Mouse (Mus musculus): ENCODE results near the gene Clmn. TPM values are rescaled to one million over a fixed set of nuclear protein-coding genes. Genes with fewer than 3 reads are reported as not detected.
"Not testable (repeated sequence)": the region's sequence is repeated elsewhere in the genome, so short reads cannot be mapped to it uniquely, and the experiment has no call there.

Clmn gene
- total and polyA plus RNA-seq, 3 experiments = 1.0 to 3.2 (median 2.5) TPM

DNA sequence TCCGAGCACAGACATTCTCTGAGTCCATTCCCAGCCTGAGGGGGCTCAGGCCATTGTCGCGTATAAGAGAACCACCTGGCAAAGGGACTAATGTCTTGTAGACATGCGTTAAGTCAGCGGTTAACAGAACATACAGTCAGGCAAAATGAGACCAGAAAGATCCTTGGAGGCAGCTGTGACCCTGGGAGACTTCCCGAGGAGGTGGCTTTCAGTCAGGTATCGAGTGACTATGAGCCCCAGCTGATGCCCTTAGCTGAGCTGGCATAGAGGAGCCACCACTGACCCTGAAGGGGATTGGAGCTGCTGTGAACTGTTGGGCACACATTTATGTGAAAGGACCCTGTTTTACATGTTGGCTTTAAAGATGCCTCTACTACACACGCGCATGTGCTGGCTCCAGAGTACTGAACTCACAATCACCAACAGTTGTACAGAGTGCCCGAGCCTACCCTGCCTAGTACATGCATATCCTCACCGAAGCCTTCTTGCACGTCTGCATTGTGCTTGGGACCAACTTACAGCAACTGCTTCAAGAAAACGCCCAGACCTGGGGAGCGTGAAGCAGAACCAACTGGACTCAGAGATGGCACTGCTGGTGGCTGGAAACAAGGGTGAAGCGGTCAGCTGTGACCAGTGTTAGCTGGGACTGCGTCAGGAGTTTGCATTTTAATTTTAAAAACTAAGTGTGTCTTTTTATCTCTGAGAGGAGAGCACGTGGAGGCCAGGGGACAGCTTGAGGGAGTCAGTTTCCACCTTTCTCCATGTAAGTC lies 34.0 kb downstream of the Clmn start:
- no peak for DNase-seq
- Histone ChIP-seq H3K27ac (peak overlapping the region; percentile 83), H3K79me2 (replicated peaks; ENCODE audit: control insufficient read depth, insufficient read depth, low read length) (no peaks in the 10 kb centered on the region), H3K27me3 (ENCODE audit: control insufficient read depth, insufficient read depth, low read length) (no peaks in the 10 kb centered on the region), H3K9ac (ENCODE audit: low read depth, low read length) (no peak overlapping the region), H3K4me3 (no peak overlapping the region), H3K36me3 (ENCODE audit: control insufficient read depth, insufficient read depth, low read length) (no peaks in the 10 kb centered on the region), H3K4me1 (ENCODE audit: control insufficient read depth, insufficient read depth, low read length) (peaks cover 8% of the 10 kb centered on the region)
- intact Hi-C loops (cut with DNase I) = loop anchor here (5.0 kb wide), 1 partner anchor 64 kb away; no protein-coding TSS in a partner anchor
- TF ChIP-seq CTCF (IDR thresholded peaks at IDR 0.05) (no peak), POLR2A (IDR thresholded peaks at IDR 0.05; ENCODE audit: insufficient read depth, low read depth, low read length) (no peak), EP300 (IDR thresholded peaks at IDR 0.05; ENCODE audit: insufficient read depth, low read depth, low read length) (no peak)
- 86% methylated on average over 17 of the region's 17 CpGs for WGBS

- no peaks in the 10 kb centered on the region for H3K36me3 ChIP-seq (ENCODE audit: control insufficient read depth, insufficient read depth, low read length)
- no peaks in the 10 kb centered on the region for H3K79me2 ChIP-seq (replicated peaks; ENCODE audit: control insufficient read depth, insufficient read depth, low read length)
- H3K4me3 ChIP-seq = no peak overlapping the region
- no peak overlapping the region for H3K9ac ChIP-seq (ENCODE audit: low read depth, low read length)
- H3K4me1 ChIP-seq (ENCODE audit: control insufficient read depth, insufficient read depth, low read length) = peaks cover 8% of the 10 kb centered on the region
- 66% methylated on average over 7 of the region's 7 CpGs for WGBS
- DNase-seq = no peak
- no peaks in the 10 kb centered on the region for H3K27me3 ChIP-seq (ENCODE audit: control insufficient read depth, insufficient read depth, low read length)
- intact Hi-C loops (cut with DNase I) = loop anchor here (5.0 kb wide), 1 partner anchor 63 kb away; no protein-coding TSS in a partner anchor
- TF ChIP-seq EP300 (IDR thresholded peaks at IDR 0.05; ENCODE audit: insufficient read depth, low read depth, low read length) = no peak
- no peak for TF ChIP-seq POLR2A (IDR thresholded peaks at IDR 0.05; ENCODE audit: insufficient read depth, low read depth, low read length)
- TF ChIP-seq CTCF (IDR thresholded peaks at IDR 0.05) = no peak
- peak overlapping the region; percentile 83 for H3K27ac ChIP-seq
Observed at GRCm38 (mm10) chr12:104830283-104830639, 34.6 kb downstream of the Clmn start.

DNA sequence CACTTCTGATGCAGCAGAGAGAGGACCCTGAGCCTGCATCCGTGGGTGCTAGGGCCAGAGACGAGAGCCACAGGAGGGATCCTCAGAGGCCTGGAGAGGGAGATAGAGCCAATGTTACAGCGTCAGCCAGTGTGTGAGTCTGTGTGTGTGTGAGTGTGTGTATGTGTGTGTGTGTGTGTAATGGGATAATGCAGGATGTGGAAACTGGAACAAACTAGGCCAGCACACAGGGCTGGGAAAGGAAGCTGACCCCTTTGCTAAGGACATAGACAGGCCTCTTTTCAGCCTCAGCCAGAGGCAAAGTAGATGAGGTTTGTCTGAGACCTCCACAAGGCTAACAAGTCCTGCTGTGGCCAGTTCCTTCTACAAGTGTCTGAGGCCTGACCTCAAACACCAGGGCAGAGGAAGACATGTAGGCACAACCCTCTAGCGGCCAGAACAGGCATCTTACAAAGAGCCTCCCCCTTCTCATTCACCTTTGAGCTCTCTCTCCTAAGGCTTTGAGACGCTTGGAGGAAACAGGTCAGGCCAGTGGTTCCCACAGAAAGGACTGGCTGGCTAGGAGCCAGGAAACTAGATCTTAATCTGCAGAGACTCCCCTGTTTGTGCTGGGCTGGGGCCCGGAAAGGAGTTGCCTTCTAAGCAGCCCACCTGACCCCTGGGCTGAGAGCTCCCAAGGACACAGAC lies 35.1 kb downstream of the Clmn start:
- H3K9ac ChIP-seq (ENCODE audit: low read depth, low read length) = peak overlapping the region; percentile 50; the same call in 1 of the 2 replicates
- peak; percentile 63 to 79 for DNase-seq
- H3K4me3 ChIP-seq = no peak overlapping the region
- TF ChIP-seq POLR2A (IDR thresholded peaks at IDR 0.05; ENCODE audit: insufficient read depth, low read depth, low read length) = no peak
- TF ChIP-seq EP300 (IDR thresholded peaks at IDR 0.05; ENCODE audit: insufficient read depth, low read depth, low read length) = peak; percentile 72
- peak; percentile 71 for TF ChIP-seq CTCF (IDR thresholded peaks at IDR 0.05)
- intact Hi-C loops (cut with DNase I) = loop anchor here (5.0 kb wide), 1 partner anchor 62 kb away; no protein-coding TSS in a partner anchor
- no peaks in the 10 kb centered on the region for H3K27me3 ChIP-seq (ENCODE audit: control insufficient read depth, insufficient read depth, low read length)
- 31% methylated on average over 6 of the region's 6 CpGs for WGBS
- no peaks in the 10 kb centered on the region for H3K36me3 ChIP-seq (ENCODE audit: control insufficient read depth, insufficient read depth, low read length)
- no peaks in the 10 kb centered on the region for H3K79me2 ChIP-seq (replicated peaks; ENCODE audit: control insufficient read depth, insufficient read depth, low read length)
- peak overlapping the region; percentile 83 for H3K27ac ChIP-seq
- H3K4me1 ChIP-seq (ENCODE audit: control insufficient read depth, insufficient read depth, low read length) = peaks cover 8% of the 10 kb centered on the region

DNA sequence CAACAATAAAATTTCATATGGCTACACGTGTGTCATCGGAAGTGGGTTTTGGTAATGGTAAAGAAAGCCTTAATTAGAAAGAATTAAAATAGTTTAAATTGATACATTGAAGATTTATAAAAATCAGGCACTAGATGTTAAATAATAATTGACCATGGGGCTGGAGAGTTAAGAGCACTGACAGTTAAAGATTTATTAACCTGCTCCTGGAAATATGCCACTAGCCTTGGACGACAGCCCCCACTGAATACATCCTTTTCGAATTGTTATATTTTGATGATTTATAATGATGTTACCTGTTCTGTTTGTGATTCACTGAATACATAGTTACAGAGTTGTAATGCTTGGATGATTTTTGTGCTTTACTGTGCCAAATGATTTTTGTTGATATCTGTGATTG lies 35.9 kb downstream of the Clmn start:
- Histone ChIP-seq H3K4me1 (ENCODE audit: control insufficient read depth, insufficient read depth, low read length) (peaks cover 12% of the 10 kb centered on the region), H3K27ac (peak overlapping the region; percentile 83)
- H3K9ac ChIP-seq (ENCODE audit: low read depth, low read length); H3K36me3 ChIP-seq (ENCODE audit: control insufficient read depth, insufficient read depth, low read length); intact Hi-C loops (cut with DNase I); H3K79me2 ChIP-seq (replicated peaks; ENCODE audit: control insufficient read depth, insufficient read depth, low read length); H3K27me3 ChIP-seq (ENCODE audit: control insufficient read depth, insufficient read depth, low read length); H3K4me3 ChIP-seq; DNase-seq: not testable (repeated sequence)
- 69% methylated on average over 4 of the region's 4 CpGs for WGBS

GRCm38 (mm10) chr12:104827721-104828120 lies 37.2 kb downstream of the Clmn start:
- TF ChIP-seq CTCF (IDR thresholded peaks at IDR 0.05) (no peak), EP300 (IDR thresholded peaks at IDR 0.05; ENCODE audit: insufficient read depth, low read depth, low read length) (no peak), POLR2A (IDR thresholded peaks at IDR 0.05; ENCODE audit: insufficient read depth, low read depth, low read length) (no peak)
- intact Hi-C loops (cut with DNase I) = no loop called here
- DNase-seq = no peak
- Histone ChIP-seq H3K27ac (no peak overlapping the region), H3K36me3 (ENCODE audit: control insufficient read depth, insufficient read depth, low read length) (no peaks in the 10 kb centered on the region), H3K27me3 (ENCODE audit: control insufficient read depth, insufficient read depth, low read length) (no peaks in the 10 kb centered on the region), H3K4me3 (no peak overlapping the region), H3K79me2 (replicated peaks; ENCODE audit: control insufficient read depth, insufficient read depth, low read length) (no peaks in the 10 kb centered on the region), H3K9ac (ENCODE audit: low read depth, low read length) (no peak overlapping the region), H3K4me1 (ENCODE audit: control insufficient read depth, insufficient read depth, low read length) (peaks cover 12% of the 10 kb centered on the region)
- WGBS = 71% methylated on average over 6 of the region's 6 CpGs

DNA sequence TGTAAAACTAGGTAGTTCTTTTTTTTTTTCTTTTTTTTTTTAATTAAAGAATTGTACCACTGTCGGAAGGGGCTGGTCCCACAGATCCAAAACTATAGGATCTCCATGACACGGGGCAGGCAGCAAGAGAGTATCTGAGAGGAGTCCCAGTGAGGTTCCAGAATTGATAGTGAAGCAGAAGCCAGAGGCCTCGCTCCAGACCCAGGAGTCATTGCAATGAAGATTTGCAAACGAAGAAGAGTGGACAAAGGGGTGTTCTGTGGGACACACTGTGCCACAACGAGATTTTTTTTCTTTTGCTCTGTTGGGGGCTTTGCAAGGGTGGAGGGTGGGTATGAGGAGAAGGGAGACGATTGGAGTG lies 40.0 kb downstream of the Clmn start:
- no peak overlapping the region for H3K4me3 ChIP-seq
- TF ChIP-seq POLR2A (IDR thresholded peaks at IDR 0.05; ENCODE audit: insufficient read depth, low read depth, low read length) (no peak), CTCF (IDR thresholded peaks at IDR 0.05) (no peak), EP300 (IDR thresholded peaks at IDR 0.05; ENCODE audit: insufficient read depth, low read depth, low read length) (no peak)
- 22% methylated on average over 6 of the region's 6 CpGs for WGBS
- no peaks in the 10 kb centered on the region for H3K27me3 ChIP-seq (ENCODE audit: control insufficient read depth, insufficient read depth, low read length)
- peaks cover 10% of the 10 kb centered on the region for H3K4me1 ChIP-seq (ENCODE audit: control insufficient read depth, insufficient read depth, low read length)
- DNase-seq = no peak
- H3K36me3 ChIP-seq (ENCODE audit: control insufficient read depth, insufficient read depth, low read length) = no peaks in the 10 kb centered on the region
- peak overlapping the region; percentile 34; the same call in 1 of the 2 replicates for H3K27ac ChIP-seq
- H3K79me2 ChIP-seq (replicated peaks; ENCODE audit: control insufficient read depth, insufficient read depth, low read length) = no peaks in the 10 kb centered on the region
- intact Hi-C loops (cut with DNase I) = no loop called here
- H3K9ac ChIP-seq (ENCODE audit: low read depth, low read length) = no peak overlapping the region

Measured in heart, adult 2 months (tissue).